Mouse (Mus musculus) spleen, postnatal 10 days (tissue): ENCODE results near the gene Fads2.
"Not testable (repeated sequence)": the region's sequence is repeated elsewhere in the genome, so short reads cannot be mapped to it uniquely, and the experiment has no call there.

ENCODE experiments used
- DNase-seq, 2 experiments: peaks; one replicate each; pipeline ENCODE4 v3.0.0; 2021 to 2022; ENCODE audit warnings: low spot score in 2 of 2

Gene Fads2

GRCm38 (mm10) chr19:10101341-10102053 lies at the start of gene Fads2:
Fads2 (minus strand) TSS chr19:10101746.
- DNase-seq = peak; percentile 76 to 81

GRCm38 (mm10) chr19:10149189-10149588 lies 47.6 kb upstream of the Fads2 start:
- no peak for DNase-seq

- DNase-seq = no peak
These were observed 47.0 kb upstream of the Fads2 start for GRCm38 (mm10) chr19:10148555-10148954.

GRCm38 (mm10) chr19:10144464-10144863 lies 42.9 kb upstream of the Fads2 start:
- DNase-seq = no peak

- no peak for DNase-seq
These were observed 42.1 kb upstream of the Fads2 start for GRCm38 (mm10) chr19:10143667-10144066.

GRCm38 (mm10) chr19:10139736-10140135 lies 38.2 kb upstream of the Fads2 start:
- DNase-seq = no peak

GRCm38 (mm10) chr19:10137423-10137822 lies 35.9 kb upstream of the Fads2 start:
- DNase-seq = no peak

- no peak for DNase-seq
These were observed 33.1 kb upstream of the Fads2 start for GRCm38 (mm10) chr19:10134692-10135091.

GRCm38 (mm10) chr19:10129547-10129946 lies 28.0 kb upstream of the Fads2 start:
- DNase-seq = not testable (repeated sequence)

- no peak for DNase-seq
These were observed 25.1 kb upstream of the Fads2 start for GRCm38 (mm10) chr19:10126479-10127250.

GRCm38 (mm10) chr19:10123892-10124634 lies 22.5 kb upstream of the Fads2 start:
- DNase-seq = no peak

GRCm38 (mm10) chr19:10122021-10122631 lies 20.6 kb upstream of the Fads2 start:
- no peak for DNase-seq

- DNase-seq = no peak
These were observed 15.1 kb upstream of the Fads2 start for GRCm38 (mm10) chr19:10116641-10117040.

- no peak for DNase-seq
These were observed 14.0 kb upstream of the Fads2 start for GRCm38 (mm10) chr19:10115373-10116158.

- no peak for DNase-seq
These were observed 11.4 kb upstream of the Fads2 start for GRCm38 (mm10) chr19:10112956-10113355.

GRCm38 (mm10) chr19:10108666-10109065 lies 7.1 kb upstream of the Fads2 start:
- no peak for DNase-seq

GRCm38 (mm10) chr19:10108129-10108528 lies 6.6 kb upstream of the Fads2 start:
- no peak for DNase-seq

GRCm38 (mm10) chr19:10107051-10107611 lies 5.6 kb upstream of the Fads2 start:
- no peak for DNase-seq

- DNase-seq = no peak
These were observed 5.1 kb upstream of the Fads2 start for GRCm38 (mm10) chr19:10106634-10107033.

- no peak for DNase-seq
These were observed 3.5 kb upstream of the Fads2 start for GRCm38 (mm10) chr19:10105034-10105493.

- DNase-seq = no peak
These were observed 2.7 kb upstream of the Fads2 start for GRCm38 (mm10) chr19:10104234-10104633.
